Mouse (Mus musculus) limb, embryonic 11.5 days (tissue): ENCODE results near the gene Sinhcaf. TPM values are rescaled to one million over a fixed set of nuclear protein-coding genes. Genes with fewer than 3 reads are reported as not detected.
"Not testable (repeated sequence)": the region's sequence is repeated elsewhere in the genome, so short reads cannot be mapped to it uniquely, and the experiment has no call there.

Source experiments
- ATAC-seq: fragments of 200-750 bp; cut with Nextera tagmentation; 2 replicates; pipeline ENCODE4 v1.8.0; 2017; ENCODE audit warnings: low read depth; ENCODE audit not compliant: insufficient number of reproducible peaks, low FRiP score, low TSS enrichment
- DNase-seq: peaks from one replicate; pipeline ENCODE4 v3.0.0-alpha.2; 2015; ENCODE audit warnings: low spot score
- H3K27ac ChIP-seq: fragments of 300-500 bp; sonication (generic); replicated peaks from 2 replicates; pipeline ENCODE4 v1.5.1; 2014; ENCODE audit warnings: low read depth, mild to moderate bottlenecking, low read length
- H3K27me3 ChIP-seq: fragments of 300-500 bp; sonication (generic); 2 replicates; pipeline ENCODE4 v1.6.1; 2014; ENCODE audit warnings: mild to moderate bottlenecking, low read length, mixed read lengths; ENCODE audit not compliant: control insufficient read depth, insufficient read depth
- H3K36me3 ChIP-seq: fragments of 300-500 bp; sonication (generic); 2 replicates; pipeline ENCODE4 v1.6.1; 2014; ENCODE audit warnings: mild to moderate bottlenecking, low read length, moderate library complexity, mixed read lengths; ENCODE audit not compliant: control insufficient read depth, insufficient read depth
- H3K4me1 ChIP-seq: fragments of 300-500 bp; sonication (generic); 2 replicates; pipeline ENCODE4 v1.6.1; 2014; ENCODE audit warnings: low read length, mixed read lengths; ENCODE audit not compliant: control insufficient read depth, insufficient read depth
- H3K4me2 ChIP-seq: fragments of 300-500 bp; sonication (generic); 2 replicates; pipeline ENCODE4 v1.6.1; 2014; ENCODE audit warnings: low read depth, mild to moderate bottlenecking, moderate library complexity; ENCODE audit not compliant: severe bottlenecking
- H3K4me3 ChIP-seq: fragments of 300-500 bp; sonication (generic); 2 replicates; pipeline ENCODE4 v1.5.1; 2014; ENCODE audit warnings: low read depth, low read length
- H3K9ac ChIP-seq: fragments of 300-500 bp; sonication (generic); 2 replicates; pipeline ENCODE4 v1.6.1; 2014; ENCODE audit warnings: mild to moderate bottlenecking, low read length
- H3K9me3 ChIP-seq: fragments of 300-500 bp; sonication (generic); 2 replicates; pipeline ENCODE4 v1.6.1; 2016; ENCODE audit warnings: low read length; ENCODE audit not compliant: control insufficient read depth
- WGBS: fragments of 180-500 bp; shearing (Covaris S2); extraction: QIAGEN DNeasy Blood & Tissue Kit; methylation state at CpG from one replicate; pipeline ENCODE4 v1.1.7; 2014; 5-methylcytosine and 5-hydroxymethylcytosine counted together
- polyA plus RNA-seq: library from polyadenylated mRNA; unstranded; fragments of >200 nt; fragmentation: Nextera tagmentation; extraction: Ambion mirVana; gene quantifications from 2 replicates; pipeline ENCODE4 v1.2.1, GENCODE M21; 2014

The Sinhcaf gene
- polyA plus RNA-seq, 1 experiment from 2014 or later, result 224 TPM

GRCm38 (mm10) chr6:148913938-148914337, 32.3 kb downstream of the Sinhcaf start:
- H3K9ac ChIP-seq, result no peak overlapping the region
- no peak for ATAC-seq
- DNase-seq, result peak; percentile 74
- H3K27ac ChIP-seq, result no peak overlapping the region
- WGBS, result 12% methylated on average over 2 of the region's 2 CpGs
- H3K4me1 ChIP-seq, result no peaks in the 10 kb centered on the region
- no peaks in the 10 kb centered on the region for H3K36me3 ChIP-seq
- no peaks in the 10 kb centered on the region for H3K9me3 ChIP-seq
- no peak overlapping the region for H3K4me3 ChIP-seq
- no peak overlapping the region for H3K4me2 ChIP-seq
- no peaks in the 10 kb centered on the region for H3K27me3 ChIP-seq

- H3K4me2 ChIP-seq, H3K36me3 ChIP-seq, H3K4me3 ChIP-seq, DNase-seq, H3K4me1 ChIP-seq, H3K27ac ChIP-seq, H3K9me3 ChIP-seq, H3K27me3 ChIP-seq, ATAC-seq, H3K9ac ChIP-seq: not testable (repeated sequence)
- WGBS, result 80% methylated on average over 8 of the region's 8 CpGs
Measured at GRCm38 (mm10) chr6:148911906-148912305, 34.4 kb downstream of the Sinhcaf start.

GRCm38 (mm10) chr6:148906958-148907357, 39.3 kb downstream of the Sinhcaf start:
- no peak overlapping the region for H3K27ac ChIP-seq
- WGBS, result 90% methylated on average over 9 of the region's 9 CpGs
- H3K36me3 ChIP-seq, result no peaks in the 10 kb centered on the region
- no peak overlapping the region for H3K9ac ChIP-seq
- no peaks in the 10 kb centered on the region for H3K9me3 ChIP-seq
- H3K4me3 ChIP-seq, result no peak overlapping the region
- DNase-seq, result no peak
- ATAC-seq, result no peak
- no peak overlapping the region for H3K4me2 ChIP-seq
- H3K27me3 ChIP-seq, result no peaks in the 10 kb centered on the region
- no peaks in the 10 kb centered on the region for H3K4me1 ChIP-seq

DNA sequence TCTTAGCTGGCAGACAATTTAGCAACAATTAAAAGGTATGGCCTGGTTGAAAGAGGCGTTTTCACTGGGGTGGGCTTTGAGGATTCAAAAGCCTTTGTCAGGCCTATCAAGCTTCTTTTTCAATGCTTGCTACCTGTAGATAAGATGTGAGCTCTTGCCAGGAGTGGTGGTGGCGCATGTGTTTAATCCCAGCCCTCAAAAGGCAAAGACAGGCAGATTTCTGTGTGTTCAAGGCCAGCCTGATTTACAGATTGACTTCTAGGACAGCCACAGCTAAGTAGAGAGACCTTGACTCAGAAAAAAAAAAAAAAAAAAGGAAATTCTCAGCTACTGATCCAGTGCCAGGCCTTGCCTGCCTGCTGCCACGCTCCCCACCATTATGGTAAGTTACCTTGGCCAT, 43.5 kb downstream of the Sinhcaf start:
- ATAC-seq (no peak), DNase-seq (no peak)
- H3K4me3 ChIP-seq, result no peak overlapping the region
- no peaks in the 10 kb centered on the region for H3K4me1 ChIP-seq
- H3K4me2 ChIP-seq, result no peak overlapping the region
- no peak overlapping the region for H3K9ac ChIP-seq
- H3K27me3 ChIP-seq, result no peaks in the 10 kb centered on the region
- WGBS, result 85% methylated on average over 3 of the region's 3 CpGs
- no peaks in the 10 kb centered on the region for H3K36me3 ChIP-seq
- no peaks in the 10 kb centered on the region for H3K9me3 ChIP-seq
- no peak overlapping the region for H3K27ac ChIP-seq

DNA sequence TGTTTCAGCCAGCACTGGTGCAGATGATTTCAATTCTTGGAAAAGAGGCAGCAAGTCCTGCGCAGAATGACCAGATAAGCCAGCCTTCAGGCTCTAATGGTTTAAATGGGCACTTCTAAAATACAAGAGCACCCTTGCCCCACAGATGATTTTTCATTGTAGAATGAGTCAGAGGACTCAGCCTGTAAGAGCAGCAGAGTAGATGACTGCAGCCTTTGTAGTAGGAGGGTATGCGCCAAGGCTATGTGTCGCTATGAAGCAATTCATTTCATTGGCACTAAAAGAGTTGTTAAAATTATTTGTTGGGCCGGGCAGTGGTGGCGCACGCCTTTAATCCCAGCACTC, 49.8 kb downstream of the Sinhcaf start:
- peak overlapping the region; percentile 82 for H3K4me2 ChIP-seq
- ATAC-seq (no peak; the same call in 1 of the 2 replicates), DNase-seq (no peak)
- H3K4me1 ChIP-seq, result 0 out of 2 replicates have a peak, but pooled peaks cover 2% of the 10 kb centered on the region
- WGBS, result 46% methylated on average over 6 of the region's 6 CpGs
- H3K9me3 ChIP-seq, result no peaks in the 10 kb centered on the region
- peak overlapping the region; percentile 70 for H3K27ac ChIP-seq
- peak overlapping the region; percentile 74 for H3K4me3 ChIP-seq
- H3K27me3 ChIP-seq, result no peaks in the 10 kb centered on the region
- H3K36me3 ChIP-seq, result no peaks in the 10 kb centered on the region
- H3K9ac ChIP-seq, result peak overlapping the region; percentile 56

- DNase-seq (peak; percentile 97), ATAC-seq (peak; percentile 99)
- Histone ChIP-seq H3K4me2 (peak within 1 kb of the TSS; percentile 82), H3K27ac (peak within 1 kb of the TSS; percentile 70), H3K36me3 (no peaks in the 10 kb centered on the region), H3K4me1 (0 out of 2 replicates have a peak, but pooled peaks cover 2% of the 10 kb centered on the region), H3K4me3 (peak within 1 kb of the TSS; percentile 74), H3K9ac (peak within 1 kb of the TSS; percentile 78), H3K9me3 (no peaks in the 10 kb centered on the region), H3K27me3 (no peaks in the 10 kb centered on the region)
- WGBS, result under 1% methylated on average over 65 of the region's 65 CpGs
Measured at GRCm38 (mm10) chr6:148895773-148896506, 50.3 kb downstream of the Sinhcaf start, which contains the start of gene Caprin2. TSS of gene Caprin2 (minus strand) at chr6:148896237.

DNA sequence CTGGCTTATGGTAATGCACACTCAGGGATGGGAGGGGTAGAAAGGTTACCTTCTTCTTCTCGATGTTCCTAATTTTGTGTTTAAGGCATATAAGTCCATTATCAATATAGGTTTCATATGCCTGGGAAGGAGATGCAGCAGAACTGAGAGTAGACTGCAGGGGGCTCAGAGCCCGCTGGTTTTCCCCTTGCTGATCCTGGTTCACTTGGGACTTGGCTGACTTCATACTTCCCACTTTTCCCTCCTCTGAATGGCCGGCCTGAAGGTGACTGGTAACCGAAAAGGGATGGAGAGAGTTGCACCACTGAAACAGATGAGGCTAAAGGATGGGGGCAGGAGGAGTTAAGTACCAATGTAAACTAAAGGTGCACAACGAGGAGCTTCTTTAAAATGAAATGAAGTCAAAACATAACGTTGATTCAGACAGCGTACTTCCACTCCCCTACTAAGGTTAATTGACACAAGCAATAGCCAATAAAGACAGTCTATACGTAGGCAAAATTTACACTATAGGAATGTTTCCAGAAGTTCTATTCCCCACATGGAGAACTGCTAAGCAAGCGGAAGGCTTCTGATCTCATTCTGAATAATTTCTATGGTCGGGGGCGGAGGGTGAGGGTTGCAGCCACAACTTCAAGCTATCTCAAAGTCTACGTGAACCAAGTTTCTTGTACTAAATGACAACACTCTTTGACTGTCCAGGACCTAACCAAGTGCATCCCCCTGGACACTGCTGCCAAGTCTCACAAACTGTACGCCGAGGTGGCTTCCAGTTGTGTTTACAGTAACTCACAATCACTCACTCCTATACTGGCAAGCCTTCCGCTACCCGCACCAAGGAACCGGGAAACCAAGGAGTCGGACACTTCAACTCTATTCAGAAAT, 51.1 kb downstream of the Sinhcaf start:
- 0 out of 2 replicates have a peak, but pooled peaks cover 2% of the 10 kb centered on the region for H3K4me1 ChIP-seq
- no peak for DNase-seq
- WGBS, result 19% methylated on average over 18 of the region's 18 CpGs

GRCm38 (mm10) chr6:148873911-148874310, 72.4 kb downstream of the Sinhcaf start:
- 100% methylated on average over 1 of the region's 1 CpGs for WGBS
- H3K9me3 ChIP-seq, result no peaks in the 10 kb centered on the region
- DNase-seq (no peak), ATAC-seq (no peak)
- no peak overlapping the region for H3K9ac ChIP-seq
- no peaks in the 10 kb centered on the region for H3K27me3 ChIP-seq
- no peaks in the 10 kb centered on the region for H3K36me3 ChIP-seq
- no peak overlapping the region for H3K4me3 ChIP-seq
- H3K4me1 ChIP-seq, result no peaks in the 10 kb centered on the region
- H3K4me2 ChIP-seq, result no peak overlapping the region
- no peak overlapping the region for H3K27ac ChIP-seq

More for the DNA sequence above, 51.1 kb downstream of the Sinhcaf start:
- Histone ChIP-seq H3K4me3 (peak overlapping the region; percentile 74), H3K4me2 (peak overlapping the region; percentile 82), H3K9me3 (no peaks in the 10 kb centered on the region), H3K27ac (peak overlapping the region; percentile 47), H3K9ac (peak overlapping the region; percentile 78), H3K27me3 (no peaks in the 10 kb centered on the region), H3K36me3 (no peaks in the 10 kb centered on the region)
- ATAC-seq, result peak; percentile 1; the same call in 1 of the 2 replicates
